Mouse (Mus musculus) heart, embryonic 11.5 days (tissue): ENCODE measurements around the gene Nol9. TPM values are rescaled to one million over a fixed set of nuclear protein-coding genes. Genes with fewer than 3 reads are reported as not detected.

Source experiments
- ATAC-seq: fragments of 200-750 bp; cut with Nextera tagmentation; replicated peaks from 2 replicates; pipeline ENCODE4 v1.8.0; 2017; ENCODE audit warnings: moderate library complexity; ENCODE audit not compliant: insufficient number of reproducible peaks, low FRiP score, low TSS enrichment
- H3K27ac ChIP-seq: fragments of 300-500 bp; sonication (generic); 2 replicates; pipeline ENCODE4 v1.5.1; 2014; ENCODE audit warnings: mild to moderate bottlenecking, low read depth, low read length
- H3K27me3 ChIP-seq: fragments of 300-500 bp; sonication (generic); 2 replicates; pipeline ENCODE4 v1.6.1; 2014; ENCODE audit warnings: mild to moderate bottlenecking, low read length, mixed read lengths; ENCODE audit not compliant: control insufficient read depth, insufficient read depth
- H3K36me3 ChIP-seq: fragments of 300-500 bp; sonication (generic); 2 replicates; pipeline ENCODE4 v1.6.1; 2014; ENCODE audit warnings: mild to moderate bottlenecking, low read length, moderate library complexity, mixed read lengths; ENCODE audit not compliant: control insufficient read depth, insufficient read depth
- H3K4me1 ChIP-seq: fragments of 300-500 bp; sonication (generic); 2 replicates; pipeline ENCODE4 v1.6.1; 2014; ENCODE audit warnings: low read length; ENCODE audit not compliant: control insufficient read depth, insufficient read depth
- H3K4me2 ChIP-seq: fragments of 300-500 bp; sonication (generic); 2 replicates; pipeline ENCODE4 v1.6.1; 2014; ENCODE audit warnings: mild to moderate bottlenecking, moderate library complexity
- H3K4me3 ChIP-seq: fragments of 300-500 bp; sonication (generic); 2 replicates; pipeline ENCODE4 v1.5.1; 2014; ENCODE audit warnings: low read depth, low read length
- H3K9ac ChIP-seq: fragments of 300-500 bp; sonication (generic); 2 replicates; pipeline ENCODE4 v1.6.1; 2014; ENCODE audit warnings: mild to moderate bottlenecking, low read depth, low read length, moderate library complexity
- H3K9me3 ChIP-seq: fragments of 300-500 bp; sonication (generic); replicated peaks from 2 replicates; pipeline ENCODE4 v1.6.1; 2016; ENCODE audit warnings: low read length; ENCODE audit not compliant: control insufficient read depth
- WGBS: fragments of 180-500 bp; shearing (Covaris S2); extraction: QIAGEN DNeasy Blood & Tissue Kit; methylation state at CpG from one replicate; pipeline ENCODE4 v1.1.7; 2014; ENCODE audit not compliant: insufficient replicate concordance; 5-methylcytosine and 5-hydroxymethylcytosine counted together
- polyA plus RNA-seq: library from polyadenylated mRNA; unstranded; fragments of >200 nt; fragmentation: Nextera tagmentation; extraction: Ambion mirVana; gene quantifications from 2 replicates; pipeline ENCODE4 v1.2.1, GENCODE M21; 2014

The Nol9 gene
- polyA plus RNA-seq, 1 experiment from 2014 or later = 18.0 TPM

GRCm38 (mm10) chr4:152073715-152074114, 34.6 kb downstream of the Nol9 start:
- no peaks in the 10 kb centered on the region for H3K27me3 ChIP-seq
- no peaks in the 10 kb centered on the region for H3K36me3 ChIP-seq
- H3K4me2 ChIP-seq = no peak overlapping the region
- peaks cover 8% of the 10 kb centered on the region for H3K4me1 ChIP-seq
- 88% methylated on average over 6 of the region's 6 CpGs for WGBS
- no peak overlapping the region for H3K27ac ChIP-seq
- H3K9ac ChIP-seq = no peak overlapping the region
- no peak overlapping the region for H3K4me3 ChIP-seq
- no peaks in the 10 kb centered on the region for H3K9me3 ChIP-seq
- ATAC-seq = no peak

DNA sequence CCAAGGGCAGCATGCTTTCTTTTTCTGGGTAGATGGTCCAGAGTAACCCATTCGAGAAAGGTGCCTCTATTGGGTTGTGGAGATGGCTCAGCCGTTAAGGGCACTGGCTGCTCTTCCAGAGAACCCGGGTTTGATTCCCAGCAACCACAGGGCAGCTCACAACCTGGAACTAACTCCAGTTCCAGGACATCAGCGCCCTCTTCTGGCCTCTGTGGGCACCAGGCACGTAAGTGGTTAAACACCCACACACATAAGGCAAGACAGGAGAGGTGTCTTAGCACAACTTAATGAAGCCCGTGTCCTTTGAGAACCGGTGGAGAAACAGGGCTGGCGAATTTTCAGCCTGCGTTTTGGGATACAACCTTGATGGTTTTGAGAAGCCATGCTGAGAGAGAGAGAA, 35.4 kb downstream of the Nol9 start:
- no peak overlapping the region for H3K9ac ChIP-seq
- peaks cover 8% of the 10 kb centered on the region for H3K4me1 ChIP-seq
- H3K4me2 ChIP-seq = no peak overlapping the region
- no peaks in the 10 kb centered on the region for H3K36me3 ChIP-seq
- no peak for ATAC-seq
- no peaks in the 10 kb centered on the region for H3K9me3 ChIP-seq
- no peaks in the 10 kb centered on the region for H3K27me3 ChIP-seq
- WGBS = 73% methylated on average over 9 of the region's 9 CpGs
- H3K4me3 ChIP-seq = no peak overlapping the region
- H3K27ac ChIP-seq = no peak overlapping the region

DNA sequence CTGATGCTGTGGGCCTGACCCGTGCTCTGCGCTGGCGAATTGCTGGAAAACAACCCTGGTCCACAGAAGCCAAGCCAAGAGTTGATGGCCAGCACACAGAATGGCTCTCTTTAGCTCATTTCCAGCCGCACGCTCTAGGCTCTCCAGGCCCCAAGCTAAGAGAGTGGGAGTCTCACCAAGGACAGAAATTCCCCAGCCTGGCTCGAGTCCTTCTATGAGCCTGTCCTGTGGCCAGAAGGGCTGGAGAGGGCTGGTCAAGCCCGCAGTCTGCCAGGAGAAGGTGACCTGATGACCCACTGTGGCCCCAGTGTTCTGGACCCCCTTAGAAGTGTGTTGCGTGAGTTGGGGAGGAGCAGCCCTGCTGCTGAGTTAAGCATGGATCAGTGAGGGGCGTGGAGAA, 38.1 kb downstream of the Nol9 start:
- Histone ChIP-seq H3K36me3 (no peaks in the 10 kb centered on the region), H3K4me2 (no peak overlapping the region), H3K9me3 (no peaks in the 10 kb centered on the region), H3K9ac (no peak overlapping the region), H3K4me3 (no peak overlapping the region), H3K27ac (no peak overlapping the region), H3K4me1 (peaks cover 5% of the 10 kb centered on the region), H3K27me3 (no peaks in the 10 kb centered on the region)
- WGBS = 82% methylated on average over 9 of the region's 9 CpGs
- ATAC-seq = no peak

DNA sequence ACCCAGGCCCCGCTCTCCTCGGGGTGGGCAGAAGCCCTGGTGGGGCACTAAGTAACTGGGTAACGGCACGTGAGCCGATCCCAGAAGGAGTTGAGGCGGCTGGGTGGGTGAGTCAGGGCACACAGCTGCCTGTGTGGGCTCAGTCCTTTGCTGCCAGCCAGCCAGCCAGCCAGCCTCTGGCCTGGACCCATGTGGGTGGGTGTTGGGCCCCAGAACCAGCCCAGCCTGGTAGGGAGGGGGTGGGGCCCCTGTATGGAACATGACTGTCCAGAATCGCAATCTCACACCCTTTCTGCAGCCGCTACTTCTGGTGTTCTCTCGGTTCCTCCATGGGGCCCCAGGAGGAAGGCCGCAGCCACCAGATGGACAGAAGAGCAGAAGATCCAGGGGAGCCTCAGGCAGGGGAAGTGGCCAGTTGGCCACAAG, 39.0 kb downstream of the Nol9 start:
- no peak overlapping the region for H3K9ac ChIP-seq
- no peak overlapping the region for H3K27ac ChIP-seq
- H3K4me2 ChIP-seq = no peak overlapping the region
- no peak overlapping the region for H3K4me3 ChIP-seq
- 81% methylated on average over 10 of the region's 10 CpGs for WGBS
- H3K9me3 ChIP-seq = no peaks in the 10 kb centered on the region
- H3K4me1 ChIP-seq = no peaks in the 10 kb centered on the region
- no peaks in the 10 kb centered on the region for H3K36me3 ChIP-seq
- no peak for ATAC-seq
- H3K27me3 ChIP-seq = no peaks in the 10 kb centered on the region

GRCm38 (mm10) chr4:152079261-152079660, 40.1 kb downstream of the Nol9 start:
- no peaks in the 10 kb centered on the region for H3K9me3 ChIP-seq
- H3K27me3 ChIP-seq = no peaks in the 10 kb centered on the region
- H3K27ac ChIP-seq = no peak overlapping the region
- H3K9ac ChIP-seq = no peak overlapping the region
- no peaks in the 10 kb centered on the region for H3K4me1 ChIP-seq
- WGBS = 86% methylated on average over 3 of the region's 3 CpGs
- H3K4me2 ChIP-seq = no peak overlapping the region
- ATAC-seq = no peak
- H3K4me3 ChIP-seq = no peak overlapping the region
- no peaks in the 10 kb centered on the region for H3K36me3 ChIP-seq

- Histone ChIP-seq H3K36me3 (no peaks in the 10 kb centered on the region), H3K9ac (no peak overlapping the region), H3K4me3 (no peak overlapping the region), H3K27ac (no peak overlapping the region), H3K9me3 (no peaks in the 10 kb centered on the region), H3K4me2 (no peak overlapping the region), H3K27me3 (no peaks in the 10 kb centered on the region), H3K4me1 (no peaks in the 10 kb centered on the region)
- no peak for ATAC-seq
- 56% methylated on average over 7 of the region's 7 CpGs for WGBS
Measured at GRCm38 (mm10) chr4:152079931-152080330, 40.8 kb downstream of the Nol9 start.

- Histone ChIP-seq H3K9ac (no peak overlapping the region), H3K27ac (no peak overlapping the region), H3K36me3 (no peaks in the 10 kb centered on the region), H3K4me1 (peaks cover 14% of the 10 kb centered on the region), H3K4me2 (no peak overlapping the region), H3K9me3 (no peaks in the 10 kb centered on the region), H3K27me3 (peaks cover 3% of the 10 kb centered on the region; the same call in 1 of the 2 replicates), H3K4me3 (no peak overlapping the region)
- WGBS = 67% methylated on average over 7 of the region's 7 CpGs
- ATAC-seq = no peak
Measured at GRCm38 (mm10) chr4:152083611-152084220, 44.6 kb downstream of the Nol9 start.

GRCm38 (mm10) chr4:152084616-152085015, 45.5 kb downstream of the Nol9 start:
- Histone ChIP-seq H3K4me2 (no peak overlapping the region), H3K4me3 (no peak overlapping the region), H3K4me1 (peaks cover 14% of the 10 kb centered on the region), H3K9ac (no peak overlapping the region), H3K27ac (no peak overlapping the region), H3K9me3 (no peaks in the 10 kb centered on the region), H3K27me3 (peaks cover 3% of the 10 kb centered on the region; the same call in 1 of the 2 replicates), H3K36me3 (no peaks in the 10 kb centered on the region)
- WGBS = 73% methylated on average over 7 of the region's 7 CpGs
- ATAC-seq = no peak

DNA sequence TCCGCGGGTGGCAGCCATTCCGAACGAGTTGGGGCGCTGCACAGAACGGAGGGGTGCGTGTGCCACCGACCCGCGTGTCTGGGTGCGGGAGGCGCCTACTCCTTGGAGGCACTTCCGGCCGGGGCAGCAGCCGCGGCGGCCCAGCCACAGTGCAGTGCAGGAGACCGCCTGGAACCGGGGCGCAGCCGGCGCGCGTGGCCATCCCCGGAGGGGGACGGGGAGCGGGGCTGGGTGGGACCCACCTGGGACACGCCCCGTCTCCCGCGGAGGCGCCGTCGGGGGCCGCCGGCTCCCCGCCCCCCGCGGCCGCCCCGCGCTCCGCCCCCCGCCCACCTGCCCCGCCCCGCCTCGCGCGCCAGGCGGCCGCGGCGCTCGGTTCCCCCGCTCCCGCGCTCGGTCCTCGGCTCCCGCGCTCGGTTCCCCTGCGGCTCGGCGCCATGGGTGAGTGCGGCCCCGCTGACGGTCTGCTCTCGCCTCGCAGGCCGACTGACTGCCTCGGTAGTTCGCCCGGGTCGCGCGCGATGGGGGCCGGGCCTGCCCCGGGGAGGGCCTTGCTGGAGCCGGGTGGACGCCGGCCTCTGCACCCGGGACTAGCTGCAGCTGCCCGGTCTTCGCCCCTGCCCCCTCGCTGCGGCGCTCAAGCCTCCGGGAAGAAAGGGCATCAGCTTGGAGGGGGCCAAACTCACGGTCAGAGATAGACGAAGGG, 47.5 kb downstream of the Nol9 start:
- no peak overlapping the region for H3K27ac ChIP-seq
- no peaks in the 10 kb centered on the region for H3K36me3 ChIP-seq
- H3K4me2 ChIP-seq = peak overlapping the region; percentile 78
- peak; percentile 75 for ATAC-seq
- H3K4me1 ChIP-seq = peaks cover 14% of the 10 kb centered on the region
- H3K9me3 ChIP-seq = no peaks in the 10 kb centered on the region
- H3K9ac ChIP-seq = peak overlapping the region; percentile 82
- peak overlapping the region; percentile 85 for H3K4me3 ChIP-seq
- peaks cover 3% of the 10 kb centered on the region; the same call in 1 of the 2 replicates for H3K27me3 ChIP-seq
- WGBS = under 1% methylated on average over 60 of the region's 92 CpGs
